Mouse (Mus musculus): ENCODE results near the gene Macf1.

Macf1 gene

GRCm38 (mm10) chr4:123427900-123428684 is 256.1 kb downstream of the Macf1 start:
- no peak for DNase-seq

DNA sequence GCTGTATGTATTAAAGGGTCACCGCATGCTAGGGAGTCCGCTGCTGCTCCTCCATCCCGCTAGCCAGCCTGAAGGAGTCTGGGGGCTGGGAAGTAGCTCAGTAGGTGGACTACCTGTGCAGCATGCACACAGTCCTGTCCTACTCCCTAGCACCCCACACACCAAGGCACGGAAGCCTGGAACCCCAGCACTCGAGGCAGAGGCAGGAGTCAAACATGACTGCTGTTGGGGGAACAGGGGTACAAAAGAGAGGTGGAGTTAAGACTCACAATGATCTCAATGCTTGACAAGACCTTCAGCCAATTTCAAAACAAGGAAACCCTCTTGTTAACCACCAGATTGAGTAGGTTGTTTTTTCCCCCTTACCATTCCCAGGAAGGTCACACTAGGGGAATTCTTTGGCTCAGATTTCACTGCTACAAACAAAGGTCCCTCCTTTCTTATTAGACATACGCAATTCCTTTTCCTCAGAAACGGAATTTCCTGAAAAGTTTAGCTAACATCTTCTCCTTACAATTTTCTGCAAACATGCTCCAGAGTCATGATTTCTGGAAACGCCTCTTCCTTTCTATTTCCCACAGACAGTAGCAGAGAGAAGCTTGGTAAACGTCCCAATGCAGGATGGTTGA is 256.8 kb downstream of the Macf1 start:
- DNase-seq: no peak

- no peak for DNase-seq
These were observed 257.6 kb downstream of the Macf1 start for GRCm38 (mm10) chr4:123426429-123427080.

DNA sequence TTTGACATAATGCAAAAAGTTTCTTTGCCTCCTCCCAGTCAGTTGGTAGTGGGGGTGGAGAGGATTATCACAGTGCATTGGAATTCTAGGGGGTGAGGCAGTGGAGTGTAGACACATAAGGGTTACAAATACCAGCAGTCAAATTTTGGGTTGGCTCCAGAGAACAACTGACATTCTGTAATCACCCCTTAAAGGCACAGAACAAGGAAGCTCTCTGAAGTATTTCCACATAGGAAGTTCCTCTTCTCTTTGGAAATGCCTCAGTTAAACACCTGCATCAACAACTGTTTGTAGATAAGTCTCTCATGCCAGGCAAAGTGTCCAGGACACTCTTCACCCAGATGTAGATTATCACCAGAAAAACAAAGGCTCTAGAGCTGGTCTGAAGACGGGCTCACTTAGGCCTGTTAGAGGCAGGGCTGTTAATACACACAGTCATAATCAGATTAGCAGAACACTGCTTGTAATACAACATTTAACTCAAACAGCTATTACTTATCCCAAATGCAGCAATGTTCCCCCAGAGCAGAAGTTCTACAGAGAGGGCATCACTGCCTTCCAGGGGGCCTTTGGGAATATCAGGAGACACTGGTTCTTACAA is 258.4 kb downstream of the Macf1 start:
- no peak for DNase-seq

DNA sequence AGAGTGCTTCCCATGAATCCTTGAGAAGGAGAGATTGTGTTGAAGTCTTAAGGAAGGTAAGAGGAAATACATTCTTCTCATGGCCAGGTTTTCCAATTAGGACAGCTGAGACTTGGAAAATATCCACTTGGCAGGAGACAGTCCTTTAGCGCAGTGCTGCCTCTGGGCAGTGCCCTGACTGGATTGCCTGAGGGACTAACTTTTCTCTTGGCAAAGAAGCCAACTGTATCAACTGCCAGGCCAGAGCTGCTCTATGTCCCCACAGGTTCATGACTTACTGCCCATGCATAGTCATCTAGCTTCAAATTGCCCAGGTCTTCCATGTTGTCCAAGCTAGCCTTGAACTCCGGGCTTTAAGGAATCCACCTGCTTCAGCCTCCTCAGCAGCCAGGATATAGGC is 260.1 kb downstream of the Macf1 start:
- no peak for DNase-seq

DNA sequence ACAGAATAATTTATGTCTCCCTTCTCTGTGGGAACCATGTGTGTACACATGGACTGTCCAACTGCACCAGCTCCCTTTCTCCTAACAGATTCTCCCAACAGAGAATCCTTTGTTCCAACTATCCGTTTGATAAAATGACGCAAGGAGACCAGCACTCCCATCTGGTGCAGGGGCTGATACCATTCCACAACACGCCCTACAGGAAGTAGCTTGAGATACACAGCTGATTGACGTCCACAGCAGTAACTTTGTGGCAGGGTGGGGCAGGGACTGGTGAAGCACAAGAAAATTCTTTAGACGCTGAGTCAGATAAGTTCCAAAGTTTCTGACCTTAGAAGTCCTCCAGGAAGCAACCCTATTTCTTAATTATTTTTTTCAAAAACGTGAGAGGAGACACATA is 261.3 kb downstream of the Macf1 start:
- peak; percentile 42 for DNase-seq

GRCm38 (mm10) chr4:123418032-123418431 is 266.1 kb downstream of the Macf1 start:
- DNase-seq: no peak

DNA sequence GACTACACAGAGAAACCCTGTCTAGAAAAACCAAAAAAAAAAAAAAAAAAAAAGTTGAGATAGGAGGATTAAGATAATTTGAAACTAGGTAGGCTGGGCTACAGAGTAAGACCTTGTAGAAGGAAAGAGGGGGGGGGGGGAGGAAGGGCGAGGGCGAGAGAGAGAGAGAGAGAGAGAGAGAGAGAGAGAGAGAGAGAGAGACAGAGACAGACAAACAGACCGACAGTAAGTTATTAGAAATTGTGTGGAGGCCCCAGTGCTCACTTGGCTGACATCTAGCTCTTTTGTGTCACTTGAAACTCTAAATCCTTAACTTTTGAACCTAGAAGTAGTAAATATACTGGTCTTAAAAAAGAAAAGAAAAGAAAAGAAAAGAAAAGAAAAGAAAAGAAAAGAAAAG is 266.7 kb downstream of the Macf1 start:
- DNase-seq: no peak

DNA sequence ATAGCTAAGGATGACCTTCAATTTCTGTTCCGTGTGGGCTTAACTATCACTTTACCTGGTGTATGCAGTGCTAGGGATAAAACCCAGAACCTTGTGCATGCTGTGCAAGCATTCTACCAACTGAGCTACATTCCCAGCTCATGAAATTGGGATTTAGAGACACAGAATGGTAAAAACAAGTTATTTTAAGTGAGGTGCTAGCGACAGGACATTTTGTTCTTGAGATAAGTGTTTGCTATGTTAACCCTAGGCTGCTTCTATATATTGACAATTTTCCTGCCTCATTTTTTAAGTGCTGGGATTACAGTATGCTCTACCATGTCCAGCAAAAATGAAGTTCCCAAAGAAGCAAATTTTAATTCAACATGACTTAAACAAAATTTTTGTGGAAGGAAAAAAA is 267.3 kb downstream of the Macf1 start:
- DNase-seq: no peak

DNA sequence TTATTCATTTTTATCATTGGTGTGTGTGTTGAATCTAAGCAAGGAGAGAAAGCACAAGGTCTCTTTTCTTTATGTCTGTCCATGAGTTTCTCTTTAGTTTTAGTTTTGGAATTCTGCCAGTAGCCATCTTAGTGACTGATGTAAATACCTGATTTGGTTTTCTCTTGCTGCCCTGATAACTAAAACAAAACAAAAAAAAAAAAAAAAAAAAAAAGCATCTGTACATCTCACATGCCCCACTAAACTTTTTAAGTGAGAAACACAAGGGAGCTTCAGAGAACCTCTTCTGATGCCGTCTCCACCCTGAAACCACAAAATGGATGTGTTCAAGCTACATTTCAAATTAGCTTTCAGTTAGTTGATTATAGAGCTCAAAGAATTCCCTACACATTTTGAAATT is 268.6 kb downstream of the Macf1 start:
- no peak for DNase-seq

- DNase-seq: no peak
These were observed 270.3 kb downstream of the Macf1 start for GRCm38 (mm10) chr4:123413876-123414275.

- no peak for DNase-seq
These were observed 271.2 kb downstream of the Macf1 start for GRCm38 (mm10) chr4:123412981-123413380.

DNA sequence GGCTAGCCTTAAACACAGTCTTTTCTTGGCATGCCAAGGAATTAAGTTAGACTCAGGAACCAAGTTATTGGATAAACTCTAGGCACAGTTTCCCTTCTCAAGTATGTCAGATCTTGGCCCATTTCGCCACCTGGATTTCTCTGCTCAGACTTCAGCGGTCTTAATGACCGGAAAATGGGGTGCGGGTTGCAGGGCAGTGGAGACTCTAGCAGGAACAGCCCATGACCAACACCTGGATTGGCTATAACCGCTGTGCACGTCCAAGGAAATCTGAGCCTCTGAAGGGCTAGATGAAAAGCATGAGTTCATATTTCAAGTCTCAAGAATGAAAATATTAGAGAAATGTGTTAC is 271.7 kb downstream of the Macf1 start:
- DNase-seq: no peak

DNA sequence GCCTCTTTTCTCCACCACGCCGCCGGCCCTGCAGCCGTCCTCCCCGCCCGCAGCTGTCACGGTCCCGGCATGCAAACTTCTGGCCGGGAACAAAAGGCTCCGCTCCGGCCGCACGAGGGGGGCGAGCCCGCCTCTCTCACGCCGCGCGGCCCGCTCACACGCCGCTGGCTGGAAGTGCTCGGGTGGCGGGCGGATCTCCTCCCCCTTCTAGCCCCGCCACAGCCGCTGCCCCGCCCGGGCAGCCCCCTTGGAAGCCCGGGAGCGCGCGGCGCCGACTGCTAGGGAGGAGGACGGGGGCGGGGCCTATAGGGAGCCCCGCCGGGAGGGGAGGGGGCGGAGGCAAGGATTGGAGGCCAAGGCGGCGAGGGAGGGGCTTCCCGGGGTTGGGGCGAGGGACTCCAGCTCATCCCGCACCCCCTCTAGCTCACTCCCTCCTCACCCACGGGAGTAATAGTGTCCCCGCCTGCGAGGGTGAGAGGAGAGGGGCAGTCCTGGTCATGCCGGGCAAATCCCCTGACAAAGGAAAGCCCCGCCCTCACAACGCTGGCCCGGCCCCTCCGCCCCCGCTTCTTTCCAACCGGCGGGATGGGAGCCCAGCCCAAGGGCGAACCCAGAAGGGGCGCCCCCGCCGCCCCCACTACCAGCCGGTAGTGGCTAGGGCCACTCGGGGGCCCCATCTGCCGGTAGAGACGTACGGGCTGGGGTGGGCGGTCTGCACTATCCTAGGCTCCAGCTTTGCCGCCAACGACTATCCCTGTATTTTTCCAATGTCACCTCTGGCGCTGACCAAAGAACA is 272.2 kb downstream of the Macf1 start:
- peak; percentile 80 for DNase-seq

DNA sequence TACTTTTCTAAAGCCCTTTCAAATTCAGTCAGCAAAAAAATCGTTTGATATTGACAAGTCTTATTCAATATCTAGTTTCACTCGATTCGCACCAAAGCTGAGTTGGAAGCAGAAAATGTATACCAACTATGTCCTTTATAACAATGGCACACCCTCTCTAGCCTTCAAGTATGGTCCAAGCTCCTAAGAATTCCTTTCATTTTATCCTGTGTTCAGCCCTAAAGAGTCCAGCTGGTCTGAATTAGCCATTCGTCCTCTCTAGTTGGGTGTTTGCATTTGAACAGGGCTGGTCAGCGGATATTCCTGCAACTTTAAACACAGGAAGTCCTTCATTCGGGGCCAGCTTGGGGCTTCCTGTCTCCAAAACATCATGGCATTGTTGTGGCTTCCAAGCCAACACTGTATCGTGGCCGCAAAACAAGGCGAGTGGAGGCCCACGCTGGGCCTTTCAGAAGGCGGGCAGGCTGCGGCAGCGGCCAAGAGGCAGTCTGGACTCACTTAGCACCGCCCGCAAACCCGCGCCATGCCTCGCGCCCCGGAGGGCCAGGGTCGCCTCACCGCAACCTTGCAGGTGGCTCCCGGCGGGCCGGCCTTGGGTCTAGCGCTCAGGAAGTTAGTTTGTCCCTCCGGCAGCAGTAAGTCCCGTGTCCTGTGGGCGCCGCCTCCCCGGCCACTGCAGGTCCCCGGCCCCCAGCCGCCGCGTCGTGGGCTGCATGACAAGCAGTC is 273.0 kb downstream of the Macf1 start:
- DNase-seq: peak; percentile 14

- DNase-seq: no peak
These were observed 274.4 kb downstream of the Macf1 start for GRCm38 (mm10) chr4:123409752-123410151.

DNA sequence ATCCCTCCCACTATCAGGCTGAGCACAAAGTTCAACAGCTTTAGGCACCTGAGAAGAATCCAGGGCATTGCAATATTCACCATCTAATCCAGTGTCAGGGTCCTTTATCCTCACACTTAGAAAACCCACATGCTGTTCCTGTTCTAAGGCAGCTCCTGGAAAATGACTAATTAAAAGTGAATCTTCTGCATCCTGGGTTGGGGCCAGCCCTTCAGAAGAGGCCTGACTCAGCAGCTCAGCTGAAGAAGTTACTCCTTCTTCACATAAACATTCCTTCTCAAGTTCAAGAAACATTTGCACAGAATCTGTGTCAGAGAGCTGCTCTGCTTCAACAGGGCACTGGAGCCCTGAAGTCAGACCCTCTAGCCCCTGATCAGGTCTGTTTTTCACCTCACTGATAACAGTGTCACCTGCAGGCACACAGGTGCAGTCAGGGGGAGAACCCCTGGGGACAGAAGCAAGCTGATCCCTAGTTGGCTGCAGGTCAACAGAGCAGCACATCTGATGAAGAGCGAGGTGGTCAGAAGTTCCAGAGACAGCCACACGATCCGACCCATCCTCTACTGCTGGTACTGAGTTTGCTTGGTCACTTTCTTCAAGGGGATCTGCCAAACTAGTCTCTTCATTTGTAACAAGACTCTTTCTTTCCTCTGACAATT is 275.0 kb downstream of the Macf1 start:
- peak; percentile 25 for DNase-seq

GRCm38 (mm10) chr4:123407792-123408191 is 276.4 kb downstream of the Macf1 start:
- DNase-seq: no peak

- DNase-seq: peak; percentile 38
These were observed 280.1 kb downstream of the Macf1 start for GRCm38 (mm10) chr4:123404056-123404455.

DNA sequence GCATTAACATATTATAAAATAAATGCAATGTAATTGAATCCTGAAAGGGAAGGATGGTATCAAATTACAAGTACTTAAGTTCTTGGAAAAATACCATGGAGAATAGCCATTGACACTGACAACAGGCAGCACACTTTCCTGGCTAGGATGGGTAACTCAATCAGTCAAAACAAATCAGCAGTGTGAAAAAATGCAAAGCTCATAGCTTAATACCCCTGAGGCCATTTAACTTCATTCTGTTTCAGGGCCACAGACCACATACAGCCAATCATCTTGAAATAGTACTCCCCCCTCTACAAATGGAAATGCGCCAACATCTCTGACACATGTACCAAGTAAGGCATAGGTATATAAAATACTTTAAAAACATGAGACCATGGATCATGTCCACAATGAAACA is 281.9 kb downstream of the Macf1 start:
- DNase-seq: no peak

GRCm38 (mm10) chr4:123401265-123401664 is 282.9 kb downstream of the Macf1 start:
- peak; percentile 56 for DNase-seq

Data from layer of hippocampus, adult 9-11 months (tissue).